Mouse (Mus musculus): ENCODE results near the gene Phox2b.

- TF ChIP-seq CTCF (IDR thresholded peaks at IDR 0.05) (no peak), EP300 (IDR thresholded peaks at IDR 0.05) (no peak)
Observed at GRCm38 (mm10) chr5:67095153-67095552, 3.9 kb downstream of the Phox2b start.
